Mouse (Mus musculus): ENCODE data around the gene Gm45713. TPM values are rescaled to one million over a fixed set of nuclear protein-coding genes. Genes with fewer than 3 reads are reported as not detected.
"Not testable (repeated sequence)": the region's sequence is repeated elsewhere in the genome, so short reads cannot be mapped to it uniquely, and the experiment has no call there.

The Gm45713 gene
- total RNA-seq, 2 experiments from 2014 or later = not detected

GRCm38 (mm10) chr7:45123186-45123570 is 12.9 kb downstream of the Gm45713 start:
- no peak for DNase-seq

GRCm38 (mm10) chr7:45122561-45123185 is 13.4 kb downstream of the Gm45713 start:
- DNase-seq = no peak

- no peak for DNase-seq
Observed at GRCm38 (mm10) chr7:45121966-45122365, 14.1 kb downstream of the Gm45713 start.

- DNase-seq = no peak
Observed at GRCm38 (mm10) chr7:45121404-45121803, 14.6 kb downstream of the Gm45713 start.

- DNase-seq = no peak
Observed at GRCm38 (mm10) chr7:45119780-45120709, 16.0 kb downstream of the Gm45713 start.

- DNase-seq = no peak
Observed at GRCm38 (mm10) chr7:45118336-45118735, 17.7 kb downstream of the Gm45713 start.

GRCm38 (mm10) chr7:45117566-45117965 is 18.5 kb downstream of the Gm45713 start:
- no peak for DNase-seq

GRCm38 (mm10) chr7:45113476-45113875 is 22.6 kb downstream of the Gm45713 start:
- no peak for DNase-seq

- DNase-seq = no peak
Observed at GRCm38 (mm10) chr7:45112529-45112928, 23.5 kb downstream of the Gm45713 start.

GRCm38 (mm10) chr7:45111940-45112339 is 24.1 kb downstream of the Gm45713 start:
- DNase-seq = no peak

- DNase-seq = not testable (repeated sequence)
Observed at GRCm38 (mm10) chr7:45110089-45110488, 25.9 kb downstream of the Gm45713 start.

- DNase-seq = no peak
Observed at GRCm38 (mm10) chr7:45107052-45107645, 28.9 kb downstream of the Gm45713 start.

- DNase-seq = no peak
Observed at GRCm38 (mm10) chr7:45106441-45106840, 29.6 kb downstream of the Gm45713 start.

GRCm38 (mm10) chr7:45105491-45105890 is 30.5 kb downstream of the Gm45713 start:
- DNase-seq = no peak

- no peak for DNase-seq
Observed at GRCm38 (mm10) chr7:45104941-45105340, 31.1 kb downstream of the Gm45713 start.

- peak; percentile 89 for DNase-seq
Observed at GRCm38 (mm10) chr7:45103652-45104180, 32.3 kb downstream of the Gm45713 start, which contains the start of gene Fcgrt. Fcgrt (minus strand) TSS chr7:45103851.

GRCm38 (mm10) chr7:45102940-45103585 is 33.0 kb downstream of the Gm45713 start:
- no peak for DNase-seq

- no peak for DNase-seq
Observed at GRCm38 (mm10) chr7:45102441-45102840, 33.6 kb downstream of the Gm45713 start.

- no peak for DNase-seq
Observed at GRCm38 (mm10) chr7:45100046-45100445, 36.0 kb downstream of the Gm45713 start.

GRCm38 (mm10) chr7:45098541-45099240 is 37.3 kb downstream of the Gm45713 start:
- DNase-seq = no peak

- no peak for DNase-seq
Observed at GRCm38 (mm10) chr7:45097479-45097878, 38.6 kb downstream of the Gm45713 start.

Data from gastrocnemius, postnatal 10 days (tissue).